Mouse (Mus musculus) liver, embryonic 15.5 days (tissue): ENCODE results near the gene Tmem179b. TPM values are rescaled to one million over a fixed set of nuclear protein-coding genes. Genes with fewer than 3 reads are reported as not detected.

Experiments
- ATAC-seq: fragments of 200-750 bp; cut with Nextera tagmentation; 2 replicates; pipeline ENCODE4 v1.8.0; 2017; ENCODE audit warnings: moderate number of reproducible peaks, mild to moderate bottlenecking, moderate library complexity; ENCODE audit not compliant: insufficient read depth
- H3K27ac ChIP-seq: fragments of 300-500 bp; sonication (generic); replicated peaks from 2 replicates; pipeline ENCODE4 v1.5.1; 2015; ENCODE audit warnings: mild to moderate bottlenecking, inconsistent platforms
- H3K27me3 ChIP-seq: fragments of 300-500 bp; sonication (generic); 2 replicates; pipeline ENCODE4 v1.6.1; 2015; ENCODE audit warnings: mild to moderate bottlenecking, inconsistent platforms
- H3K36me3 ChIP-seq: fragments of 300-500 bp; sonication (generic); replicated peaks from 2 replicates; pipeline ENCODE4 v1.6.1; 2015; ENCODE audit warnings: moderate library complexity, mild to moderate bottlenecking, inconsistent platforms
- H3K4me1 ChIP-seq: fragments of 300-500 bp; sonication (generic); replicated peaks from 2 replicates; pipeline ENCODE4 v1.6.1; 2015; ENCODE audit warnings: inconsistent platforms
- H3K4me2 ChIP-seq: fragments of 300-500 bp; sonication (generic); 2 replicates; pipeline ENCODE4 v1.6.1; 2015; ENCODE audit warnings: moderate library complexity, mild to moderate bottlenecking, inconsistent platforms
- H3K4me3 ChIP-seq: fragments of 300-500 bp; sonication (generic); replicated peaks from 2 replicates; pipeline ENCODE4 v1.5.1; 2015; ENCODE audit warnings: mild to moderate bottlenecking, inconsistent platforms
- H3K9ac ChIP-seq: fragments of 300-500 bp; sonication (generic); 2 replicates; pipeline ENCODE4 v1.6.1; 2015; ENCODE audit warnings: moderate library complexity, mild to moderate bottlenecking, inconsistent platforms
- H3K9me3 ChIP-seq: fragments of 300-500 bp; sonication (generic); replicated peaks from 2 replicates; pipeline ENCODE4 v1.6.1; 2016; ENCODE audit warnings: inconsistent platforms
- WGBS: fragments of 180-500 bp; shearing (Covaris S2); methylation state at CpG from one replicate; pipeline ENCODE4 v1.1.7; 2015; ENCODE audit warnings: mixed read lengths; ENCODE audit not compliant: insufficient replicate concordance; 5-methylcytosine and 5-hydroxymethylcytosine counted together
- polyA plus RNA-seq: library from polyadenylated mRNA; unstranded; fragments of >200 nt; fragmentation: Nextera tagmentation; extraction: Ambion mirVana; gene quantifications from 2 replicates; pipeline ENCODE4 v1.2.1, GENCODE M21; 2015

The Tmem179b gene
- polyA plus RNA-seq, 1 experiment from 2014 or later: 96.9 TPM

- ATAC-seq: no peak
- Histone ChIP-seq H3K27me3 (no peaks in the 10 kb centered on the region), H3K4me2 (no peak overlapping the region), H3K4me3 (no peak overlapping the region), H3K36me3 (peaks cover 43% of the 10 kb centered on the region), H3K4me1 (peaks cover 35% of the 10 kb centered on the region), H3K27ac (0 out of 2 replicates have a peak overlapping the region, but pooled peaks have one; percentile 76), H3K9me3 (no peaks in the 10 kb centered on the region), H3K9ac (no peak overlapping the region)
- WGBS: 66% methylated on average over 11 of the region's 11 CpGs
Measured at GRCm38 (mm10) chr19:8803879-8804660, 29.8 kb upstream of the Tmem179b start.

GRCm38 (mm10) chr19:8803204-8803780, 29.0 kb upstream of the Tmem179b start:
- Histone ChIP-seq H3K27ac (peak overlapping the region; percentile 76), H3K36me3 (peaks cover 38% of the 10 kb centered on the region), H3K4me1 (peaks cover 43% of the 10 kb centered on the region), H3K9ac (no peak overlapping the region), H3K4me3 (peak overlapping the region; percentile 73; the same call in 1 of the 2 replicates), H3K4me2 (peak overlapping the region; percentile 81), H3K9me3 (no peaks in the 10 kb centered on the region), H3K27me3 (no peaks in the 10 kb centered on the region)
- no peak for ATAC-seq
- WGBS: 70% methylated on average over 9 of the region's 9 CpGs

- peak; percentile 96 for ATAC-seq
- H3K9ac ChIP-seq: peak within 1 kb of the TSS; percentile 63
Measured at GRCm38 (mm10) chr19:8802130-8802821, 28.0 kb upstream of the Tmem179b start, which contains the start of gene Zbtb3. TSS of gene Zbtb3 (plus strand) at chr19:8802555.

GRCm38 (mm10) chr19:8798947-8799315, 24.7 kb upstream of the Tmem179b start:
- H3K27me3 ChIP-seq: no peaks in the 10 kb centered on the region
- ATAC-seq: no peak
- H3K9ac ChIP-seq: no peak overlapping the region
- H3K36me3 ChIP-seq: peaks cover 25% of the 10 kb centered on the region
- peak overlapping the region; percentile 79 for H3K4me2 ChIP-seq
- H3K27ac ChIP-seq: no peak overlapping the region; the same call in 1 of the 2 replicates
- H3K9me3 ChIP-seq: no peaks in the 10 kb centered on the region
- H3K4me1 ChIP-seq: peaks cover 57% of the 10 kb centered on the region
- peak overlapping the region; percentile 74 for H3K4me3 ChIP-seq

More at GRCm38 (mm10) chr19:8802130-8802821, 28.0 kb upstream of the Tmem179b start, which contains the start of gene Zbtb3:
- H3K27ac ChIP-seq: peak within 1 kb of the TSS; percentile 80
- under 1% methylated on average over 30 of the region's 30 CpGs for WGBS
- H3K4me2 ChIP-seq: peak within 1 kb of the TSS; percentile 81
- no peaks in the 10 kb centered on the region for H3K9me3 ChIP-seq
- peaks cover 53% of the 10 kb centered on the region for H3K4me1 ChIP-seq
- no peaks in the 10 kb centered on the region for H3K27me3 ChIP-seq
- H3K36me3 ChIP-seq: peaks cover 28% of the 10 kb centered on the region
- H3K4me3 ChIP-seq: peak within 1 kb of the TSS; percentile 73

GRCm38 (mm10) chr19:8798264-8798946, 24.1 kb upstream of the Tmem179b start, which contains the start of gene Polr2g:
TSS of gene Polr2g (minus strand) at chr19:8798577.
- Histone ChIP-seq H3K4me2 (peak within 1 kb of the TSS; percentile 79), H3K36me3 (peaks cover 30% of the 10 kb centered on the region), H3K9ac (peak within 1 kb of the TSS; percentile 72), H3K27me3 (no peaks in the 10 kb centered on the region), H3K4me1 (peaks cover 52% of the 10 kb centered on the region), H3K27ac (peak within 1 kb of the TSS; percentile 73), H3K9me3 (no peaks in the 10 kb centered on the region), H3K4me3 (peak within 1 kb of the TSS; percentile 74)
- peak; percentile 53 for ATAC-seq
- under 1% methylated on average over 25 of the region's 25 CpGs for WGBS

- no peak overlapping the region for H3K9ac ChIP-seq
- no peaks in the 10 kb centered on the region for H3K27me3 ChIP-seq
- no peak overlapping the region for H3K4me2 ChIP-seq
- no peak overlapping the region for H3K4me3 ChIP-seq
- 64% methylated on average over 7 of the region's 7 CpGs for WGBS
- H3K4me1 ChIP-seq: peaks cover 15% of the 10 kb centered on the region
- ATAC-seq: no peak
- no peaks in the 10 kb centered on the region for H3K9me3 ChIP-seq
- peaks cover 35% of the 10 kb centered on the region for H3K36me3 ChIP-seq
- H3K27ac ChIP-seq: no peak overlapping the region
Measured at GRCm38 (mm10) chr19:8790171-8790570, 15.9 kb upstream of the Tmem179b start.

GRCm38 (mm10) chr19:8789171-8789570, 14.9 kb upstream of the Tmem179b start:
- Histone ChIP-seq H3K27me3 (no peaks in the 10 kb centered on the region), H3K4me2 (no peak overlapping the region), H3K9me3 (no peaks in the 10 kb centered on the region), H3K9ac (no peak overlapping the region), H3K36me3 (peaks cover 25% of the 10 kb centered on the region), H3K4me3 (no peak overlapping the region), H3K27ac (no peak overlapping the region), H3K4me1 (peaks cover 24% of the 10 kb centered on the region)
- no peak for ATAC-seq
- WGBS: 75% methylated on average over 1 of the region's 1 CpGs

GRCm38 (mm10) chr19:8788521-8788920, 14.3 kb upstream of the Tmem179b start:
- no peak overlapping the region for H3K4me3 ChIP-seq
- H3K36me3 ChIP-seq: peaks cover 22% of the 10 kb centered on the region
- H3K4me1 ChIP-seq: peaks cover 24% of the 10 kb centered on the region
- no peak for ATAC-seq
- no peaks in the 10 kb centered on the region for H3K9me3 ChIP-seq
- WGBS: 48% methylated on average over 3 of the region's 3 CpGs
- H3K27ac ChIP-seq: no peak overlapping the region
- H3K9ac ChIP-seq: no peak overlapping the region
- H3K27me3 ChIP-seq: no peaks in the 10 kb centered on the region
- no peak overlapping the region for H3K4me2 ChIP-seq

- under 1% methylated on average over 32 of the region's 32 CpGs for WGBS
- ATAC-seq: peak; percentile 99
- Histone ChIP-seq H3K9me3 (no peaks in the 10 kb centered on the region), H3K27ac (peak within 1 kb of the TSS; percentile 89), H3K36me3 (peaks cover 32% of the 10 kb centered on the region), H3K4me1 (peaks cover 24% of the 10 kb centered on the region), H3K27me3 (no peaks in the 10 kb centered on the region), H3K4me2 (peak within 1 kb of the TSS; percentile 86), H3K9ac (peak within 1 kb of the TSS; percentile 82), H3K4me3 (peak within 1 kb of the TSS; percentile 89)
Measured at GRCm38 (mm10) chr19:8786008-8786781, 11.9 kb upstream of the Tmem179b start, which contains the start of gene Taf6l. TSS of gene Taf6l (minus strand) at chr19:8786417.

GRCm38 (mm10) chr19:8774951-8775421, 719 bp upstream of the Tmem179b start:
- peak overlapping the region; percentile 97 for H3K9ac ChIP-seq
- H3K27me3 ChIP-seq: no peaks in the 10 kb centered on the region
- peak overlapping the region; percentile 88 for H3K4me3 ChIP-seq
- ATAC-seq: no peak
- H3K9me3 ChIP-seq: no peaks in the 10 kb centered on the region
- WGBS: 3% methylated on average over 20 of the region's 20 CpGs
- H3K27ac ChIP-seq: peak overlapping the region; percentile 99
- H3K36me3 ChIP-seq: peaks cover 41% of the 10 kb centered on the region
- peaks cover 51% of the 10 kb centered on the region for H3K4me1 ChIP-seq
- H3K4me2 ChIP-seq: peak overlapping the region; percentile 92
